Mouse (Mus musculus): ENCODE results near the gene Gm28043. TPM values are rescaled to one million over a fixed set of nuclear protein-coding genes. Genes with fewer than 3 reads are reported as not detected.
A peak's percentile ranks its signal among the peaks of the same experiment; 100 is the strongest.
"Not testable (repeated sequence)": the region's sequence is repeated elsewhere in the genome, so short reads cannot be mapped to it uniquely, and the experiment has no call there.

Gene Gm28043
- total RNA-seq (2021): 1 to 10 TPM; 2.6 to 2.7 TPM
- long read RNA-seq, experiment 1, partial matches to known transcripts: 1 of 2 reads
- long read RNA-seq, experiment 1, other reads (novel, unspliced or antisense): 1 of 2 reads
- long read RNA-seq, experiment 2: 0 reads

DNA sequence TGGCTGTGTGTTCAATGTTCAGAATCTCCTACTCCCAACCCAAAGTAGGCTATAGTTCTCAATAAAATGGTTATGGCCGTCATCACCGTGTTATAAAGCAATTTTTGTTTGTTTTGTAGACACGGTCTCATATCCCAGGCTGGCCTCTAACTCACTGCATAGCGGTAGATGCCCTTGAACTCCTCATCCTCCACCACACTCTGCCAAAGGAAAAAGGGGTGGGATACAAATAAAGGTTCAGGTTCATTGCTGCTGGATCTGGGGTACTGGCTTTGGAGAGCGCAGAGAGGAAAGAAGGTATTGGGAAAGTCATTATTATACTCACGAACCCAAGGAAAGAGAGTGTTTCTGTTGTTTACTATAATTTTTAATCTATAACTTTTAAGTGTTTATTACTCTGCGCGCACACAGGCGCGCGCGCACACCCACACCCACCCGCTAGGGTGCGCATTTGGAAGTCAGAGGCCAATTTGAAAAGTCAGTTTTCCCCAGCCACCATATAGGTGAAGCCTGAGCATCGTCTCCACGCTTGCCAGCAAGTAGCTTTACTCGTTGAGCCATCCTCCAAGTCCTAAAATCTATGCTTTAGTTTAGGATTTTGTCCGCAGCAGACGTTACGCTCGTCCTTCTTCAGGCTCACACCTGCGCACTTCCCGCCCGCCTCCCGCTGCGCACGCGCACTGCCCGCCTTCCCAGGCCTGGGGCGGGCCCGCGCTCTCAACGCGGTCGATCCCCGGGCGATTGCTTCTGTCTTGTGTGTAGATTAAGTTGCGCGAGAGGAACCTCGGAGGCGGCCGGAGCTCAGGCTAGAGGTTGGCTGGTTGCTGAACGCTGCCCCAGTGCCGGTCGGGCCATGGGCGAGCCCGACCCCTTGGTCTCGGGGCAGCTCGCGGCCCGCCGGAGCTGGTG is at the start of gene Gm28043, which contains the start of gene Rnf8:
Gene Gm28043 (plus strand): TSS at position 762 of the 909 bp plus-strand sequence.
Gene Rnf8 (plus strand): TSS at position 676 of the 909 bp plus-strand sequence.
- peak; percentile 96 to 97 for DNase-seq

DNA sequence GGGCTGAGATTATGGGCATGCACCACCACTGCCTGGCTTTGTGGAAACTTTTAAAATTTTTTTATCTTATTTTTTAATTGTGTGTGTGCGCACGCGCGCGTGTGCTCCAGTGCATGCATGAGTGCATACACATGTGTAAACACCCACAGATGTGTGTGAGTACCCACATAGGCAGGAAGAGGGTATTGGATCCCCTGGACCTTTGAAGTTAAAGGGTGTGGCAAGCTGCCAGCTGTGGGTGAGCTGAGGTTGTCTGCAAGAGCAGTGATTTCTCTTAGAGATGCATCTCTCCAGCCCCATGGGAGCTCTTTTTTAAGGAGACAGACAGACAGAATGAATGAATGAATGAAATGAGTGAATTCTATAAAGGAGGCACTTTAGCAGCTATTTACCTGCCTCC is 49.2 kb upstream of the Gm28043 start:
- peak in 1 of 2 experiments; percentile 25 for DNase-seq

DNA sequence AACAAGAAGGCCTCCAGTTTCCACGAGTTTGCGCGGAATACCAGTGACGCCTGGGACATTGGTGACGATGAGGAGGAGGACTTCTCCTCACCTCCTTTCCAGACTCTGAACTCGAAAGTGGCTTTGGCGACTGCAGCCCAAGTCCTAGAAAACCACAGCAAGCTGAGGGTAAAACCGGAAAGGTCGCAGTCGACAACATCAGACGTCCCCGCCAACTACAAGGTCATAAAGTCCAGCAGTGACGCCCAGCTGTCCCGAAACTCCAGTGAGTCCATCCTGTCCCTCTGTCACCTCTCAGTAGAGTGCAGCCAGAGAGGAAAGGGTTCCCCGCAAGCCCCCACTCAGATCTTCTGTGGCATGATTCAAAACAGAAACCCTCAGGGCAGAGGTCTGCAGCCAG is 46.2 kb upstream of the Gm28043 start:
- DNase-seq: peak; percentile 31 to 38

DNA sequence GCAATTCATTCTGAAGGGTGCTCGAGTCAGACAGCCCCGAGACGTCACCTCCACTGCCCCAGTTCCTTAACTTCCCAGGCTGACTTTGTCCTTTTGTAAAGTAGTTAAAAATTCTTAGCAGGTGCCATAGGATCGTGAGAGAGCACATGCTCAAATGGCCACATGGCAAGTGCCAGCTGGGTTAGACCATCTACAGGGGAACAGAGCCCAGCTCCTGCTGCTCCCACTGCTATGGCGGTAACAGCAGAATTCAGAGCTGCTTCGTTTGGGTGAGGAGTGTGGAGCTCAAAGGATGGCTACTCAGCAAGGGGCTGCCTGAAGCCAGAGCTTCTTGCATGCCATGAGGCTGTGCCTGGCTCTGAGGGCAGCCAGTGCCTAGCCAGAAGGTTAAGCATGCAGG is 44.8 kb upstream of the Gm28043 start:
- DNase-seq: no peak

DNA sequence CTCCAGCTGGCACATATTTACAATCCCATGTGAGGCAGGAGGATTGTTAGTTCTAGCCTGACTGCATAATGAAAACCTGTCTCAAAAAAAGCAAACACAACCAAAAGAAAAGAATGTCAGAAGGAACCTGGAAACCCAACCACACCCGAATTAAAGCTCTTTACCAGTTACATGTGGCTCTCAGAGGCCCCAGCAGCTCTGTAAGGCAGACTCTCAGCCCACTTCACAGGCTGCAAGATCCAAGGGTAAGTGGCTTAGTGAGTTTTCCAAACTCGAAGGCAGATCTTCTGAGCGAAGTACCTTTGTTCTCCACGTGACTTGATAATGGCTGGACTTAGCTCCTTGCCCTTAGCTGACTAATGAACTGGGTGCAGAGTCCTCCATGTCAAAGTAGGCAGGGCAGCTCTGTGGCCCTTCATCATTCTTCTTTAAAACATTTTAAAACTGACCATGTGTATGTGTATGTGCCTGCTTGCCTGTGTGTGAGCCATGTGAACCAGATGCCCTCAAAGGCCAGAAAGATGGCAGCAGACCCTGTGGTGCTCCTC is 35.0 kb upstream of the Gm28043 start:
- no peak for DNase-seq

DNA sequence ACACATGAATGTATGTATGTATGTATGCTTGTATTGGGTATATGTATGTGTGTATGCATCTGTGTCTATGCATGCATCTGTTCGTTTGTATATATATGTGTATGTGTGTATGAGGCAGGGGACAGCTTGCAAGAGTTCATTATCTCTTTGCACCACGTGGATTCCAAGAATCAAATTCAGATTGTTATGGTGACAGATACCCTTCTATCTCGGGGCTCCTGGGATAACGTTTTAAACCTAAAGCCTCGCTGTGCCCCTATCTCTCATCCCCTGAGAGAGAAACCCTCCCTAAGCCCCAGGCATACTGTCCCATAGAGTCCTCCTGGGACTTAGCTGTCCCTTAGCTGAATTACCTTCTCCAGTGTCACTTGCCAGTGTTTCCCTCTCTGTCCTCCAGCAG is 31.1 kb upstream of the Gm28043 start:
- no peak for DNase-seq

DNA sequence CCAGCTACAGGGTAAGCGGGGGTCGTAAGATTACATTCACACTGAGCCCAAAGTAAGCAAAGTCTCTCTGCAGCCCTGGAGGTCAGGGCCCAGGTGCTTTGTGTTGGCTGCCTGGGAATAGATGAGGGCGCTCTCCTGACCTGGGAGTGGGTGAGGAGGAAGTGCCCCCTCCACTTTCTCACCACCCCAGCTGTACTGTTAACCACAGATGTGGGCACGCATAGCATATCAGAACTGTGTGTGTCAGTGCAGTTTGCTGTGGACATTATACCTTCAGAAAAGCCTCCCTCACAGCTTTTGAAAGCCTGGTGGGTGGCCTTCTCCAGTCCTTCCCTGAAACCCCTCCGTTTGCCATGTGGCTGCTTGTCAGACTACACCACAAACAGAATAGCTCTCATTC is 30.4 kb upstream of the Gm28043 start:
- no peak for DNase-seq

DNA sequence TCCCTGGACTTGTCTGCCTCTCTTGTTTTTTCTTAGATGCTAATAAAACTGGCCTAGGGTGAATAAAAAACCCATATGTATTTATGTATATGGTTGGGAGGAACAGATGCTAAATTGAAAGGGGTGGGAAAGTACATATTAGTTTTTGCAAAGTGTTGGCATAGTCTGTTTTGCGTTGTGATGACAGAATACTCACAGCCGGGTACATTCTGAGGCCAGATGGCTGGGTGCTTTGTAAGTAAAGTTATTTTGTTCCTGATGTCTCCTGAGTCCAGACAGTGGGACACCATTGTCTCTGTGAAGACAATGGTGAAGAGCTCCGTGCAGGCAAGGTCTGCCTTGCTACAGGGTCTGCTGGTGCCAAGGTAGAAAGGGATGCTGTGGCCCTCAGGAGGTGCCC is 29.9 kb upstream of the Gm28043 start:
- no peak for DNase-seq

DNA sequence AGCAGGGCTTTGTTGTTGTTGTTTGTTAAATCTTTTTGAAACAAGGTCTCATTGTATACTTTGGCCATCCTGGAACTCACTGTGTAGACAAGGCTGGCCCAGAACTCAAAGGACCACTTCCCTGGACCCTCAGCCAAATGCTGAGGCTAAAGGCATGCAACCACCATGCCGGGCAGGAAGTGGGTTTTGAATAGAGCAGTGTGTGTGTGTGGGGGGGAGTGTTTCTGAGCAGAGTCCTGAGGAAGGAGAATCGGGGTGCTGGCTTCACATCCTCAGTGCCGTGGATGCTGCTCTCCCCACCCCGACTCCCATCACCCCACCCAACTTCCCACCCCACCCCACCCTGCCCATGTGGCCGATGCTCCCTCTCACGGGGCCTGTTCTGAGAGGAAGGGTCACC is 29.2 kb upstream of the Gm28043 start:
- no peak for DNase-seq

DNA sequence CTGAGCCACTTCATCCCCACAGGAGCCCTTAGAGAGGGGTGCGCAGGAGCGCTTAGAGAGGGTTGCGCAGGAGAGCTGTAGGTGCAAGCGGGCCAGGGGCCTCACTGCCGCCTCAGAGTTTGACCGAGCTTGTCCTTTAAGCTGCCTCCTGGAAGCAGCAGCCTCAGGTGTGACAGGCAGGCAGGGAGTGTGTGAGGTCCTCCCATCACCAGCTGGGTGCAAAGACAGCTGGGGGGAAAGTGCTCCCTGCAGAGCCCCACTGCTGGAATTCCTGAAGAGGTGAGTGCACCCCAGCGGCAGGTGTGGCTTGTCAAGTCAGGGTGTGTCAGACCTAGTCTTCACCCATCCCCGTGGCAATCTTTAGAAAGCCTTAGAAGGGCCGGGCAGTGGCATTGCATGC is 27.8 kb upstream of the Gm28043 start:
- DNase-seq: no peak

DNA sequence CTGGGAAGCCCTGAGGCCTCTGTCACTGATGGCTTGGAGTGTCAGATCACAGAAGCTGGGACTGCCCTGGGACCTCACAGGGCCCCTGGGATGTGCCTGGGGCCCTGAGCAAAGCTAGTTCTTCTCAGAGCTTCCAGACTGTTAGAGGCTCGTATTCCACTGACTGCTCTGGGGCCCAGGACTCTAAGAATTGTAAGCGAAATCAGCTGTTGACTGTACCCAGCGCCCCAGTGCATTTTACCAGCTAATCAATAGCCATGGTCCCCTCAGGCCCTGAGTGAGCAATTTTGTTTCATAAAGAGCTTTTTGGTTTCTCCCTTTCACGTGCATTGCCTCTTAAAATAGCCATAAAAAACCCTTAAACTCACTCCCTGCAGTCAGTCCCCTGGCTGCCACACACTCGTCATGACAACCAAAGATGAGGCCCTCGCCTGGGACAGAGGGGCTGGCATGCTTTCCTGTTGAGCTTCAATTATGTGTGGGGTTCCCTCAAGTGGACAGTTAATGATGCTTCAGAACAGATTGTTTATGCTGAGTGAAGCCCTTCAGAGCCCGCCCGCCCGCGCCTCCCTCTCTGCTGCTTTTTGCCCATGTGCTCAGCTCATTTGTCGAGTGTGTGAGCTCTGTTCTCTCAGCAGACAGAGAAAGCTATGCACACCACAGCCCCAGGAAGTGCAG is 25.3 kb upstream of the Gm28043 start:
- no peak for DNase-seq

DNA sequence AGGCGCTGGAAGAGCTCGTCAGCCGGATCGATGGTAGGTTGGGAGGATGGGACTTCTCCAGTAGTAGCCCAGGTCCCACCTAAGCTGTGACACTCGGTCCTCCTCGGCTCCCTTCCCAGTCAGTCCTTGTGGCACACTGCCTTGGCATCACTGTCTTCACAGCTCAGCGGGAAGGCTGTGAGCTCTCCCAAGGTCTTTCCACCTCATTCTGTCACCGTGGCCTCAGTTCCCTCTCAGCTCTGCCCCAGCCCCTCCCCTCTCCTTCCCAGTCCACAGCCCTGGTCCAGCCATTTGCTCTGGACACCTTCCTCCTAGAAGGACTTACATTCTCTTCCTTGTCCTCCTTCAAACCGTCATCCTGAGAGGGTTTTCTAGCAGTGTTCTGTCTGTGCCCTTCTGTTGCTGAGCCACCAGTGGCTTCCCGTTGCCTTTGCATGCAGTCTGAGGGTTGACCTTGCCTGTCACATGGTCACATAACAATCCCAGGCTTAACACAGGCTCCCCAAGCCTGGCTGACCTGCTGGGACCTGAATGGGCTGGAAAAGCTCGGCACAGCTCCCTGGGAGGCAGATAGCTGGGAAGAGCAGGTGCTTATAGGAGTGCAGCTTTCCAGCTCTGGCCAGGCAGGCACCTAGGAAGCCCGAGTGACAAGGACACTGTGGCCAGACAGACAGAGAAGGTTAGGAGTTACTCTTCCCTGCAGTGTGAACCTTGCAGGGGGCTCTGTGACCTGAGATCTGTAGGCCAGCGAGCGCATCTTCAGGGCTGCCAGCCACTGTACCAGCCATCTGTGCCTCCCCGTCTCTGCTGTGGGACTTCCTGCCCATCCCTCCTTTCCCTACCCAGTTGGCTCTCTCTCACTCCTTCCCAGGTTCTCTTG is 18.5 kb upstream of the Gm28043 start:
- peak; percentile 52 to 61 for DNase-seq

DNA sequence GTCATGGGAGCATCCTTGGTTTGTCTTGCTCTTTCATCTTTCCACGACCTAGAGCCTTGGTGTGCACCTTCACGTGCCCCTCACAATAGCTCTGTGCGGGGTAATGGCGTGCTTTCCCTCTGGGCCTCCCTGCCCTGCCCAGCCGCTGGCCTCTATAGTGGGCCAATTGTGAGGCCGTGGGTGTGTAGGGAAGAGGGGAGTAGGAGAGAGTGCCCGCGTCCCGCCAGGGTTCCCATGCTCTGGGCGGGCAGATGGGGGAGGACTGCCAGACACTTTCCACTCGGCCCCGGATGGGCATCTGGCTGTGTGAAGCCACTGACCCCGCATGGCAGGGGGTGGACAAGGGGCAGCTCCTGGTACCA is 17.9 kb upstream of the Gm28043 start:
- no peak for DNase-seq

DNA sequence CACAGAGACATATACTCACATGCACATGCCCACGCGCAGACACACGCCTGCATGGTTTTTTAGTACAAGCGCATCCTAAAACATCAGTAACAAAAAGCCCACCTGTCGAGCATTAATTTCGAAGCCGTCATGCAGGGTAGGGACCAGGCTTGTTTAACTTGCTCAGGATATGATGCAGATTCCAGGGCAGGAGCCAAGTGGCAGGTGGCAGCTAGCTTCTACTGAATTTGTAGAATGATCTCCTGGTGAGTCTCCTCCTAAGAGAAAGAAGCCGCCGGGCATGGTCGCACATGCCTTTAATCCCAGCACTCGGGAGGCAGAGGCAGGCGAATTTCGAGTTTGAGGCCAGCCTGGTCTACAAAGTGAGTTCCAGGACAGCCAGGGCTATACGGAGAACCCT is 15.6 kb upstream of the Gm28043 start:
- DNase-seq: no peak

DNA sequence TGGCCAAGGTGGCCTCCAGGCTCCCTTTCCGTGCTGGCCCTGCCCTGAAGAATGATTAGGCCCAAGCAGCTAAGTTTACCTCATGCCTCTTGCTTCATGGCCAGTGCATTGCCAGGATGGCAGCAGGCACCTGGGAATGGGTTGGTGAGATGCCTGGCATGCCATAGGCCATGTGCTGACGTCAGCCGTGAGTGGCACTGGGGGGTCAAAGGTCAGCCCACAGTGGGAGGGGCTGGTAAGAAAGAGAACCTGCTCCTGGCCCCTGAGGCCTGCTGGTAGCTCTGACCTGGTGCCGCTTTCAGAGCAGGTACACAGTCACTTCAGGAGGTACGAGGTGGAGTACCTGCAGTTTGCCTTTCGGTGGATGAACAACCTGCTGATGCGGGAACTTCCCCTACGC is 15.1 kb upstream of the Gm28043 start:
- no peak for DNase-seq

DNA sequence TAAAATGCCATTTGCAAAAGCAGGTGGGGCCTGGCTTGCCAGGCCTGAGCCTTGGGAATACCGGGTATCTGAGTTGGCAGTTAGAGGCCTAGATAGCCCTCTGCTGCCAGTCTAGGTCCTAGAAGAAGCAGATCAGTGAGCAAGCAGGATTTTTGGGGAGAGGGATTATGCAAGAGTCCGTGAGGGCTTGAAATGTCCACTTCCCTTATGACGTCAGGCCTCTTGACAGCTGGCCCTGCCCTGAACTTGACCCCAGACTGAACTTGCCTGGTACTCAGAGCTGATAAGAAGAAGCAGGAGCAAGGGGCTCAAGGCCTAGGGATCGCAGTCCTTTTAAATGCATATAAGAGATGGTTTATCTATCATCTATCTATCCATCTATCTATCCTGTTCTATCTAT is 13.3 kb upstream of the Gm28043 start:
- peak; percentile 49 to 53 for DNase-seq

DNA sequence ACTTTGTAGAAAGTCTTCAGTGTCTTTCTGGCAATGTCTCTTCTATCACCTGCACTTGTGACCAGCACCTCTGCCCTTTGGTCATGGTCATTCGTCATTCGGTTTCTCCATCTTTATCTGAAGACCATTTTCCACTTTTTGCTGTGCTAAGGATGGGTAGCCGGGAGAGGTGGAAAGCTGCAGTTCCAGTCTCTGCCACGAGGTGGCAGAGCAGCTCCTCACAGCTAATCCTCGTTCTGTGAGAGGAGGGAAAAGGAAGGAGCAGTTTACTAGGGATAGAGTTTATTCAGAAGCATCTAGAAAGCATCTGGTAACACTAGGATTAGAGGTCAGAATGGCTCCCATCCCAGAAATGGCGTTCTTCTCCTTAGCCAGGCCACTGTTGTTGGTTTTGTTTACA is 11.4 kb upstream of the Gm28043 start:
- DNase-seq: peak; percentile 83 to 86

DNA sequence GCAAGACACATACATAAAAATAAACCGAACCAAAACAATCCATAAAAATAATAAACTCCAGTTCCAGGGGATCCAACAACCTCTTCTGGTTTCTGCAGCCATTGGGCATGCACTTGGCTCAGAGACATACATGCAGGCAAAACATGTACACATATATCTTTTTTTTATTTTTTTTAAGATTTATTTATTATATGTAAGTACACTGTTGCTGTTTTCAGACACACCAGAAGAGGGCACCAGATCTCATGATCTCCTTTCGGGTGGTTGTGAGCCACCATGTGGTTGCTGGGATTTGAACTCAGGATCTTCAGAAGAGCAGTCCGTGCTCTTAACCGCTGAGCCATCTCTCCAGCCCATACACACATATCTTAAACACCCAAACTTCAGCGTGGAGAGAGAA is 1.2 kb upstream of the Gm28043 start:
- DNase-seq: not testable (repeated sequence)

DNA sequence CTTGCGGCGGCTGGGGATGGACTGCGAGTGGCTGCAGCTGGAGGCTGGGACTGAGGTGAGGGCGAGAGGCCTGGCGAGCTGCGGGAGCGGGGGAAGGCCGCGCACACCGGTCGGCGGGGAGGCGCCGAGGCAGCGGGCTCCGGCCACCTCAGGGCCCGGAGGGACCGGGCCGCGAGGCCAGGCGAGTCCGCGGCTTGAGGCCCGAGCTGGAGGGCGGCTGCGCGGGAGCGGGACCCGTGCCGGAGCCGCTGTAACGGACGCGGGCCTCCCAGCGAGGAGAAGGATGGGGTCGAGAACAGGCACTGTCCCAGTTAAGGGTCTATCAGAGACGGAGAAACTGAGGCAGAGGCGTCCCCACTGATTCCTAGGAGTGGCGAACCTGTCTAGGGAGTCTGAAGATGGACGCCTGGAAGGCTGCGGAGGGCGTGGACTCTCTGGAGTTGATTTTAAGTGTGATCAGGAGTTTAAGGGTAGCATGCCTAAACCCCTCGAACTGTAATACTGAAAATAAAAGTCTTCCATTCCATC is 412 bp downstream of the Gm28043 start:
- peak in 1 of 2 experiments; percentile 25 for DNase-seq

DNA sequence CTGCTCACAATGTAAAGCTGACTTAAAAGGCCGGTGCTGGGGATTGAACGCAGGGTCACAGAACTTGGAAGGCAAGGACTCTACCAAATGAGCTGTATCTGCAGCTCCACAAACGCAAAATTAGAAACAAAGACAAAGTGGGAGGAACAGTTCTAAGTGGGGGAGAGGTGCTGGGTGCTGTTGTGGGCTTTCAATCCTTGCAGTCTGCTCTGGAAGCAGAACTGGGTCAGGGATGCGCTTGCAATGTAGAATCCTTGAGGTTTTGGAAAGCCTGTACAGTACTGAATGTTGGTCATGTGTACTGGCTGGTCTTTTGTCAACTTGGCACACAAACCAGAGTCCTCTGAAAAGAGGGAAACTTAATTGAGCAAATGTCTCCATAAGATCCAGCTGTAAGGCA is 940 bp downstream of the Gm28043 start:
- DNase-seq: peak; percentile 46 to 65

DNA sequence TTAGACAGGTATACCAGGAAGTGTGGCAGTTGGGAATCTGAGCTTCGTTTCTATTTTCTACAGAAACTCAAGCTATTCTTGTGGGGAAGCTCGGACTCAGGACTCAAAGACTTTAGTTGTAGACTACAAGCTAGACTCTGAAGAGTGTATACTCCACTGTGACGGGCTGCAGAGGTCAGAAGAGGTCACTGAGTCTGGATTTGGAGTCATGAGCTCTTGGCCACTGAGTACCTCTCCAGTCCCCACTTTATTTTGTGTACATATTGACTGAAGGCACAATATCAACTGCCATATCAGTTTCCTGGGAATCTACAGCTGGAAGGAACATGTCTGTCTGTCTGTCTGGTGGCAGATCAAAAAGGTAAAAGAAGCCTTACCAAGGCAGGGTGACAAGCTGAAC is 4.6 kb downstream of the Gm28043 start:
- no peak for DNase-seq

DNA sequence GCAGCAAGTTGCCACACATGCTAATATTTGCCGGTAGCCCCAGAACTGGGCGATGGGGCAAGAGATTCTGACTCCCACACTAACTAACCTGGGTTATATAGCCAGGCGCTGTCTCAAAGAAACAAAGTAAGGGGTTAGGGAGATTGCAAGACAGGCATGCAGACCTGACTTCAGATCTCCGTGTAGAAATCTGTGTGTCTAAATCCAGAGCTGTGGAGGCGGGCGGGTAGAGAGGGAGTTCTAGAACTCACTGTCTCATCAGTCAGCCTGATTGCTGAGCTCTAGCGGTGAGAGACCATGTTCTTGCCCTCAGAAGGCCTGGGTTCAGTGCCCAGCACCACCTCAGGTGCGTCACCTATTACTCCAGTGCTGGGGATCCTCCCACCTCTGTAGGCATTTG is 8.8 kb downstream of the Gm28043 start:
- DNase-seq: no peak

All from adrenal gland, postnatal 36 days (tissue).